Mouse (Mus musculus): ENCODE measurements at regions not wholly inside any gene's neighbourhood (a gene's known extent, or its start where the extent isn't known, plus 50 kb on each side); places are given as distances from the start of the nearest gene placed in this dataset.
A peak's percentile ranks its signal among the peaks of the same experiment; 100 is the strongest.

DNA sequence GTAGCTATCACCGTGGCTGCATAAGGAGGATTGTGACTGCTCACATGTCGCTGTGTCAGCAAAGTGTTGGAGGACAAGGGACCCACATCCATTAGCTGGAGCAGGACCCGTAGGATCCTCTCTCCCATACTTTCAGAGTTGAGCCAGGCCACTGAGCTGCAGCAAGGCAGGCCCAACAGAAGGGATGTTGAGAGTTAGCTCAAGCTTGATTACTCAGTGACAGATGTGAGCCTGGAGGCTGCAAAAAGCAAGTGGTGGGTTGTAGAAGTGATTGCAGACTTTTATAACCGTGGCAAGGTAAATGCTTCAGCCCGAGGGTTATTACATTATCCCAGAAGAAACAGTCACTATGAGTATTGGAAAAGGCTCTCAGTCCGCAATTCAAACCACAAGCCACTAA is 388.3 kb upstream of the Prkcq start:
- H3K27ac ChIP-seq (ENCODE audit: control insufficient read depth, insufficient read depth, low read depth, low read length, poor library complexity) = no peak overlapping the region
- H3K4me1 ChIP-seq (ENCODE audit: control insufficient read depth, insufficient read depth, low read length) = no peaks in the 10 kb centered on the region
- TF ChIP-seq CTCF (IDR thresholded peaks at IDR 0.05; ENCODE audit: control insufficient read depth, insufficient read depth, low read length) (no peak), POLR2A (IDR thresholded peaks at IDR 0.05; ENCODE audit: borderline replicate concordance, control insufficient read depth, low read depth, low read length) (no peak)
- H3K4me3 ChIP-seq (replicated peaks; ENCODE audit: control insufficient read depth, low read depth, low read length) = no peak overlapping the region
- 74% methylated on average over 6 of the region's 6 CpGs for WGBS

DNA sequence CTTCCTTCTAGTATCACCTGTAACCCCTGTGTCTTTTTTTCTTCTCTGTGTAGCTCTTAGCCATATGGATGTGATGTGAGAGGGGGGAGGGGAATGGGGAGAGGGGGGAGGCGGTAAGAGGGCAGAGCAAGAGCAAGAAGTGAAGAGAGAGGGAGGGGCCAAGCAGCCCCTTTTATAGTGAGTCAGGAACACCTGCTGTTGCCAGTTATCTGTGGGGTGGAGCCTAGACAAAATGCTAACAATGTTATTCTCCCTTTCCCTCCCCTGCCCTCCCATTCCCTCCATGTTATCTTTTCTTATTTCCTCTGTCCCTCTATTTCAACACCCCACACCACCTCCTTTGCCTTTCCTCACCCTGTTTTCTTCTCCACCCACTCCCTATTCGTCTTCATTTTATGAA is 387.6 kb upstream of the Prkcq start:
- Histone ChIP-seq H3K4me1 (ENCODE audit: control insufficient read depth, insufficient read depth, low read length) (no peaks in the 10 kb centered on the region), H3K27ac (ENCODE audit: control insufficient read depth, insufficient read depth, low read depth, low read length, poor library complexity) (no peak overlapping the region), H3K4me3 (replicated peaks; ENCODE audit: control insufficient read depth, low read depth, low read length) (no peak overlapping the region)
- WGBS = 55% methylated on average over 2 of the region's 2 CpGs
- TF ChIP-seq POLR2A (IDR thresholded peaks at IDR 0.05; ENCODE audit: borderline replicate concordance, control insufficient read depth, low read depth, low read length) (no peak), CTCF (IDR thresholded peaks at IDR 0.05; ENCODE audit: control insufficient read depth, insufficient read depth, low read length) (no peak)

DNA sequence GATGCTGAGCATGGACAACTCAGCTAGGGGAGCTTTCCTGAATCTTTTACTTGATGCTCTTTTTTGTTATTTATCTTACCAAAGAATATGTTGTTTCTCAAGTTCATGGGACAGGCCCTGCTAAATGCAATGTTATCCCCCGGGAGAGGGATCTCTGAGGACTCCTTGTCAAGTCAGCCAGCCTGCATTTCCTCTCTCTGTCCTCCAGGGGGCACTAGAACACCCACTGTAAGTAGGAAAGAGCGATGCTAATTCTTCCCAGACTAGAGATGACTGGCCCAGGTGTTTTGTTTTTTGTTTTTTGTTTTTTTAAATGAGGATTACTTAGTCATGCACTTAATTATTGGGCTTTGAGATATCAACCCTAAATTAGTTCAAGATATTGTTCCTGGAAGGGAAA is 386.8 kb upstream of the Prkcq start:
- no peak overlapping the region for H3K27ac ChIP-seq (ENCODE audit: control insufficient read depth, insufficient read depth, low read depth, low read length, poor library complexity)
- 18% methylated on average over 2 of the region's 2 CpGs for WGBS

DNA sequence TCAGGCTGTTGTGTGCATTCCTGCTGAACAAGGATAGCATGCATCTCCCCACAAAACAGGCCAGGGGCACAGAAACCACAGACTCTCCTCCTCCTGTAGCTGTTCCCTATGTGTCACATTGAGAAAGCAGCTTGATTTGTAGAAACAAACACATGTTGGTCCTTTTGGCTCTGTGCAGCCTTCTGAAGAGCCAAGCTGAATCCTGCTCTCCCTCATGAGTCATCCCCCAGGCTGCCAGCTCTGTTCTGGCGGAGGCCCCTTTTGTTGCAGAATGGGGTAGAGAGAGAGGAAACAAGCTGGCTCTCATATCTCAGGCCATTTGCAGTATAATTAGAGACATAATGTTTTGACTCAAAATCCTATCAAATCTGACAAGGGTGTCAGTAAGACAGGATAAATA is 383.4 kb upstream of the Prkcq start:
- no peak for TF ChIP-seq CTCF (IDR thresholded peaks at IDR 0.05; ENCODE audit: control insufficient read depth, insufficient read depth, low read length)
- no peak for TF ChIP-seq POLR2A (IDR thresholded peaks at IDR 0.05; ENCODE audit: borderline replicate concordance, control insufficient read depth, low read depth, low read length)

More for the DNA sequence above, 386.8 kb upstream of the Prkcq start:
- no peak for TF ChIP-seq POLR2A (IDR thresholded peaks at IDR 0.05; ENCODE audit: borderline replicate concordance, control insufficient read depth, low read depth, low read length)
- TF ChIP-seq CTCF (IDR thresholded peaks at IDR 0.05; ENCODE audit: control insufficient read depth, insufficient read depth, low read length) = peak; percentile 59
- no peak overlapping the region for H3K4me3 ChIP-seq (replicated peaks; ENCODE audit: control insufficient read depth, low read depth, low read length)
- H3K4me1 ChIP-seq (ENCODE audit: control insufficient read depth, insufficient read depth, low read length) = no peaks in the 10 kb centered on the region

DNA sequence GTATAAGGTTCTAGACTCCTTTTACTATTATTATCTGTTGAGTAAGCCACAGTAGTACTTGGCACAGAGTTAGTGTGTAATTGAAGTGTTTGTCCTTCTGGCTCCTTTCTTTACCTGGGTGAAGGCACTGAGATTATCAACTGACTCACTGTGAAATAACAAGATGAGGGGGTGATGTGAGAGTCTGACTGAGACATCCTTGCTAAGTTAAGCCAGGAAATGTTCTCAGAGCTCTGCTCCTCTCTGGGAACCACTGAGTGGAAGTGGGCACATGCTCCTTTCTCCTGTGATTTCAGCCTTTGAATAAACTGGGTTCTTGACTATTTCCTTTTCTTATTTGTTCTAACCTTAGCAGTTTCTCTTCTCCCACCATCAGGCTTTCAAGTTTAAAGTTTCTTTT is 380.7 kb upstream of the Prkcq start:
- Histone ChIP-seq H3K4me3 (replicated peaks; ENCODE audit: control insufficient read depth, low read depth, low read length) (no peak overlapping the region), H3K4me1 (ENCODE audit: control insufficient read depth, insufficient read depth, low read length) (no peaks in the 10 kb centered on the region), H3K27ac (ENCODE audit: control insufficient read depth, insufficient read depth, low read depth, low read length, poor library complexity) (no peak overlapping the region)
- TF ChIP-seq POLR2A (IDR thresholded peaks at IDR 0.05; ENCODE audit: borderline replicate concordance, control insufficient read depth, low read depth, low read length) (no peak), CTCF (IDR thresholded peaks at IDR 0.05; ENCODE audit: control insufficient read depth, insufficient read depth, low read length) (no peak)

More for the DNA sequence above, 383.4 kb upstream of the Prkcq start:
- H3K4me3 ChIP-seq (replicated peaks; ENCODE audit: control insufficient read depth, low read depth, low read length) = no peak overlapping the region
- WGBS = 89% methylated on average over 1 of the region's 1 CpGs
- H3K27ac ChIP-seq (ENCODE audit: control insufficient read depth, insufficient read depth, low read depth, low read length, poor library complexity) = no peak overlapping the region
- H3K4me1 ChIP-seq (ENCODE audit: control insufficient read depth, insufficient read depth, low read length) = no peaks in the 10 kb centered on the region

DNA sequence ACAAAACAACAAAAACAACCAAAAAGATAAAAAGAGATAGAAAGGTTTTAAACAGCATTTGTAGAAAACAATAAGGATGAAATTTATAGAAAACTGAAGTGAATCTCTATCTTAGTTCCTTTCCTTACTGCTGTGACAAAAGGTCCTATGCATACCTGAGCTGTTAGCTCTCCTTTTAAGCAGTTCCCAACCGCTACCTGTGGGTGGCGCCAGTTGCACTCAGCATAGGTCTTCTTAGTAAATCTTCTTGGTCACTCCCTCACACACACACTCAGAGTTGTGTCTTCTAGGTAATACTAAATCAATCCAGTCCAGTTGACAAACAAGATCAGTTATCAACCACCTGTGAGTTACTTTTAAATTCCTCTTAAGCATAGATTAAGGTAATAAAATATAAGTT is 355.5 kb upstream of the Prkcq start:
- no peaks in the 10 kb centered on the region for H3K4me1 ChIP-seq (ENCODE audit: control insufficient read depth, insufficient read depth, low read length)
- H3K4me3 ChIP-seq (replicated peaks; ENCODE audit: control insufficient read depth, low read depth, low read length) = no peak overlapping the region
- no peak overlapping the region for H3K27ac ChIP-seq (ENCODE audit: control insufficient read depth, insufficient read depth, low read depth, low read length, poor library complexity)
- WGBS = 38% methylated on average over 2 of the region's 2 CpGs
- TF ChIP-seq POLR2A (IDR thresholded peaks at IDR 0.05; ENCODE audit: borderline replicate concordance, control insufficient read depth, low read depth, low read length) = no peak
- TF ChIP-seq CTCF (IDR thresholded peaks at IDR 0.05; ENCODE audit: control insufficient read depth, insufficient read depth, low read length) = peak; percentile 8; the same call in 1 of the 2 replicates

DNA sequence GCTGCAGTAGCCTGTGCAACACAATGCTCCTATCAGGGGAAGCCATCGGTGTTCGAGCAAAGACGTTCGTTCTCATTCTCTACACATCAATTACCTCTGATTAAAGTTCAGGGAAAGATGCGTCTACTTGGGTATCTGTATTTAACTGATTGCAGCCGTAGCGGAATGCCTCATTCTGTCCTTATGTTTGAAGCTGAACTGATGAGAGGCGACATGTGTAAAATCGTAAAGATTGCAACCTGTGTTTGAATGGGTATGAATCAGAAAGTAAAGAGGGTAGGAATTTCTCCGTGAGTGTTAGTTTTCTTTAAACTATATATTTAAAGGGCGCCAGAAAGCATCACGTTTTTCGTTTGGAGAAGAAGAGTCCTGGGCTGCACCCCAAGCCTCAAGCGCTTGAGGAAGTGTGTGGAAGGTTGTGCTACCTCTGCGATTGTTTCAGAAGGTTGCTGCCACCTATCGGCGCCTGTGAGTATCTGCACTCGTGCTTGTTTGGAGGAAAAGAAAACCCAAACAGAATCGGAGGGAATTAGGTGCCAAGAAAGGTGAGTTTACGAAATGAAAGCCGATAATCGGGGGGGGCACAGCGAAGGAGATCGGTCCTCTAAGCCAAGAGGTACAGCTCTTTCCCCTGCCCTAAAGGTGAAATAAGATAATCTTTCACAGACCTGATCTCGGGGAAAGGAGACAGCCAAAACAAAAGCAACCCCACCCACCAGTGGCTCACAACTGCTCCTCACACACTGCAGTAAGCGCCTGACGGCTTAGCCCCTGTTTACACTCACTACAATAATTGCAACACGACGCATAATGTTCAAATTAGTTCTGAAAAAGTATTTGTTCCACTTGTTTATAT is 346.4 kb upstream of the Prkcq start:
- H3K4me3 ChIP-seq (replicated peaks; ENCODE audit: control insufficient read depth, low read depth, low read length) = peak overlapping the region; percentile 53
- H3K27ac ChIP-seq (ENCODE audit: control insufficient read depth, insufficient read depth, low read depth, low read length, poor library complexity) = no peak overlapping the region
- no peaks in the 10 kb centered on the region for H3K4me1 ChIP-seq (ENCODE audit: control insufficient read depth, insufficient read depth, low read length)
- WGBS = 28% methylated on average over 29 of the region's 29 CpGs
- no peak for TF ChIP-seq POLR2A (IDR thresholded peaks at IDR 0.05; ENCODE audit: borderline replicate concordance, control insufficient read depth, low read depth, low read length)
- TF ChIP-seq CTCF (IDR thresholded peaks at IDR 0.05; ENCODE audit: control insufficient read depth, insufficient read depth, low read length) = peak; percentile 57; the same call in 1 of the 2 replicates

DNA sequence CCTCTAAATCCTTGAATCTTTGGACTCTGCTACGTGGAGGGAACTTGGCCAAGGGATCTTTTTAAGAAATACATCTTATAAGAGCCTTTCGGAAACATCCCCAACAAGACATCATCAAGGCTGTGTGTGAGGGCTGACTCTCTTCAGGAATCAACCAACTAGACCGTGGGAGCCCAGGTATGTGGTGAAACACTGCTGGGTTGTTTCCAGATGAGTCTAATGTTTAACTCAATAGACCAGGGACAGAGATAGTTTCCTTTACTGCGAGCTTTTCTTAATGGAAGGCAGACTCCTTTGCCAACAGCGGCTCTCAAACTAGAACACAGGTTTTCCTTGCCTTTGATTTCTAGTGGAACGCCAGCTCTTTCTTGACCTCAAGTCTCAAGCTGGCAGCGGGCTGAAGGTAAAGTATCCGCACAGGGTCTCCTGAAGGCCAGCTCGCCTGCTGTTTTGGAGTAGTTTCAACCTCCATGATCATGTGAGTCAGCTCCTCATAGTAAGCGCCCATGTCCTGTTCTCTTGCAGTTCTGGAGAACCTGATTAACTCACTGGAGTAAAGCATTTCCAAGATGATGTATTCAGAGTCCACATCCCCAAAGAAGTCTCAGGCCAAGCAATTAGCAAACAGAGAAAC is 345.7 kb upstream of the Prkcq start:
- WGBS = 80% methylated on average over 10 of the region's 10 CpGs
- Histone ChIP-seq H3K4me3 (replicated peaks; ENCODE audit: control insufficient read depth, low read depth, low read length) (no peak overlapping the region), H3K27ac (ENCODE audit: control insufficient read depth, insufficient read depth, low read depth, low read length, poor library complexity) (no peak overlapping the region), H3K4me1 (ENCODE audit: control insufficient read depth, insufficient read depth, low read length) (no peaks in the 10 kb centered on the region)
- TF ChIP-seq POLR2A (IDR thresholded peaks at IDR 0.05; ENCODE audit: borderline replicate concordance, control insufficient read depth, low read depth, low read length) (no peak), CTCF (IDR thresholded peaks at IDR 0.05; ENCODE audit: control insufficient read depth, insufficient read depth, low read length) (no peak)

Measured in bone marrow, adult 2 months (tissue).